Mouse (Mus musculus): ENCODE results near the gene Zfp108. TPM values are rescaled to one million over a fixed set of nuclear protein-coding genes. Genes with fewer than 3 reads are reported as not detected.
"Not testable (repeated sequence)": the region's sequence is repeated elsewhere in the genome, so short reads cannot be mapped to it uniquely, and the experiment has no call there.

The Zfp108 gene
- polyA plus RNA-seq, 1 experiment from 2014 or later, result 7.1 TPM

DNA sequence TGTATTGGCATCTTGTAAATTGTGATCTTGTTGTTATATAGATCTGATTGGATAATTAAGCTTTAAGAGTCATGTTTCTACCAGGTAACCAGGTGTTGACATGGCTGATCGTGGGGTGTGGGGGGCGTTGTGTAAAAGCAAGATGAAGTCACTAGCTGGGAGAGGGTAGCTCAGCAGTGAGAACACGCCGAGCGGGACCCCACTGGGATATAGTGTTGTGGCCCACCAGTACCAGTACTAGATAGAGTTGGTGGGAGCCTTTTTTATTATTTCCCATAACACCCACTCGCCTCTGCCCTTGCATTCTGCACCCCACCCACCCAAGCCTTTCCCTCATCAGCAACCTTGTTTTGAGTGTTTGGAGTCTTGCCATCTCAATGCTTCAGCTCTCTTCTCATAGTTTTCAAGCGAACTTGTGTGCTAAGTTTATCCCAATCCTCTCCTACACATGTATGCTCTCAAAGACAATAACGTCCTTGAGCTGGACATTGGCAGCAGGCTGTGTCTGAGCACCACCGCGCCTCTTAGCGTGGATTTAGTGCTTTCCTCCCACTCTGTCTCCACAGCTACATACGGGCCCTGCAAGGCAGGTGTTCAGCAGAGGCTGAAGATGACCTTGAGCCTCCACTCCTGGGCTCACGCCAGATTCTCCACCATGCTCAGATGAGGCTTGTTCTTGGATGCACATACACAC is 4.9 kb downstream of the Zfp108 start:
- DNase-seq (ENCODE audit: low spot score) (no peak), ATAC-seq (ENCODE audit: low FRiP score) (no peak)
- Histone ChIP-seq H3K27ac (no peak overlapping the region), H3K9ac (no peak overlapping the region), H3K4me3 (replicated peaks; ENCODE audit: low read length) (no peak overlapping the region), H3K4me1 (replicated peaks; ENCODE audit: control insufficient read depth, insufficient read depth, low read length) (0 out of 2 replicates have a peak, but pooled peaks cover 7% of the 10 kb centered on the region), H3K36me3 (replicated peaks; ENCODE audit: control insufficient read depth, insufficient read depth) (peaks cover 24% of the 10 kb centered on the region), H3K4me2 (replicated peaks) (no peak overlapping the region), H3K9me3 (ENCODE audit: control insufficient read depth, low read length) (no peaks in the 10 kb centered on the region), H3K27me3 (ENCODE audit: control insufficient read depth, insufficient read depth, low read length) (no peaks in the 10 kb centered on the region)
- 92% methylated on average over 13 of the region's 13 CpGs for WGBS

DNA sequence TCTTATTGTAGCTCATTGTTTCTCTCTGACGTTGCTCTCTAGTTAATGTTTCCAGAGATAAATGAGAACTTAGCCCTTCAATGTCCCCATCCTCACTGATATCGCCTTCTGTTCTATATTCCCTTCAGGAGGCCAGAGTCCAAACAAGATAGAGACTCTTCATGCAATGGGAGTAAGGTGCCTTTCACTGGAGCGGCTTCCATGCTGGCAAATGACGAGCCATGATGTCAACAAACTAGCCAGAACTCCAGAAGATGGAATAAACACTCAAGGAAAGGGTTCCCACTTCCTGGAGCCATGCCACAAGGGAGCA is 5.4 kb downstream of the Zfp108 start:
- ATAC-seq (ENCODE audit: low FRiP score) (no peak), DNase-seq (ENCODE audit: low spot score) (no peak)
- Histone ChIP-seq H3K4me3 (replicated peaks; ENCODE audit: low read length) (no peak overlapping the region), H3K27me3 (ENCODE audit: control insufficient read depth, insufficient read depth, low read length) (no peaks in the 10 kb centered on the region), H3K9me3 (ENCODE audit: control insufficient read depth, low read length) (no peaks in the 10 kb centered on the region), H3K36me3 (replicated peaks; ENCODE audit: control insufficient read depth, insufficient read depth) (peaks cover 24% of the 10 kb centered on the region), H3K27ac (no peak overlapping the region), H3K9ac (no peak overlapping the region), H3K4me2 (replicated peaks) (no peak overlapping the region), H3K4me1 (replicated peaks; ENCODE audit: control insufficient read depth, insufficient read depth, low read length) (0 out of 2 replicates have a peak, but pooled peaks cover 5% of the 10 kb centered on the region)
- WGBS, result 94% methylated on average over 4 of the region's 4 CpGs

DNA sequence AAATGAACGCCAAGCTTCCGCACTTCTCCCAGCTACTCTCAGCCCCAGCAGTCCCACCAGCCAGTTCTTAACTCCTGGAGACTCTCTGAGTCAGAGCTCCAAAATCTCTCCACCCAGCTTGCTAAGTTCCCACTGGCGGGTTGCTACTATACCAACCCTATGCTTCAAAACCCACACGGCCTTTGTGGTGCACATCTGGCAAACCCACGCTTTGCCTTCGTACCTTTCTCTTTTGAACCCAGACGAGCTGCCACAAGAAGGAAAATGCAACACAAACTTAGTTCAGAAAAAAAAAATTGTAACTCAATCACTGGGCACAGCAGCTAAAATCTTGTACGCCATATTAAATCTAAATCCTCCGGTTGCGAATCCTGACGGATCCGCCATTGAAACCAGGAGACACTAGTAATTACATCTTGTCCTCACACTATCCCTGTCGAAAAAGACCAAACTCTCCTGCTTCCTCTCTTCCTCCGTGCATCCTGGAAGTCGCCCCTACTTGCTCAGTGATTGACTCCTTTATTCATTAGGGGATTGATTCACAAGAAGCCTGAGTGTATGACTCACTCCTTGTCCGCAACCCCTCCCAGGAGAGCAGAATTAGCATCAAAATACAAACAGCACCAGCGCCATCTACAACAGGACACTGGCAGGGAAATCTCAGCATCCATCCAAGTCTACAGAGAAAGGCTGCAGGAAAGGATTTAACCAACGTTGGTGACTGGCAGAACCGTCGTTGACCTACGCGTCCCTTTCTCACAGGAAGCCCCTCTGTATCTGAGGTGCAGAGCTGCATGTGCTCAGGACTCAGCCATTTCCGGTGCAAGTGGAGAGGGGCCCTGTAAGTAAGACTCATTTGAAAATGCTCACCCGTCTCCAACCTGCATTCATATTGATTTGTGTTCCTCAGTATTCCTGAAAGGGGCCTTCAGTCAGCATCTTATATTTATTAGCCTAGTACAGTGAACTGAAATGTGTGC is 13.9 kb downstream of the Zfp108 start:
- no peaks in the 10 kb centered on the region for H3K27me3 ChIP-seq (ENCODE audit: control insufficient read depth, insufficient read depth, low read length)
- no peak overlapping the region for H3K9ac ChIP-seq
- H3K27ac ChIP-seq, result no peak overlapping the region
- DNase-seq (ENCODE audit: low spot score) (no peak), ATAC-seq (ENCODE audit: low FRiP score) (no peak)
- H3K4me2 ChIP-seq (replicated peaks), result no peak overlapping the region
- no peaks in the 10 kb centered on the region for H3K9me3 ChIP-seq (ENCODE audit: control insufficient read depth, low read length)
- H3K4me3 ChIP-seq (replicated peaks; ENCODE audit: low read length), result no peak overlapping the region
- WGBS, result 67% methylated on average over 24 of the region's 24 CpGs
- 0 out of 2 replicates have a peak, but pooled peaks cover under 1% of the 10 kb centered on the region for H3K36me3 ChIP-seq (replicated peaks; ENCODE audit: control insufficient read depth, insufficient read depth)
- peaks cover 5% of the 10 kb centered on the region for H3K4me1 ChIP-seq (replicated peaks; ENCODE audit: control insufficient read depth, insufficient read depth, low read length)

DNA sequence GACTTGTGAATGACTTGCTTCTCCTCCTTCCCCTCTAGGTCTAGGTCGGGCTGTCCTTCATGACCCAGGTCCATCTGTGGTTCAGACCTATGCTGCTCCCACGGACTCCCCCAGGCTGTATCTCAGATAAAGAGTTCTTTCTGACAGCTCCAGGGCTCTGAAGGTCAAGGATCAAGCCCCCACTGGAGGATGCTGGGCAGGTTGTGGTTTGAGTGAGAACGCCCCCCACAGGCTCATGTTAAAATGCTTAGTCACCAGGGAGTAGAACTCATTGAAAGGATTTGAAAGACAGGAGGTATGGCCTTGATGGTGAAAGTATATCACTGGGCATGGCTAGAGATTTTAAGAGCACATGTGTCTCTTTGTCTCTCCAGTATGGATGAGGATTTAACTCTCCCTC is 14.7 kb downstream of the Zfp108 start:
- Histone ChIP-seq H3K36me3 (replicated peaks; ENCODE audit: control insufficient read depth, insufficient read depth) (peaks cover 8% of the 10 kb centered on the region; the same call in 1 of the 2 replicates), H3K9me3 (ENCODE audit: control insufficient read depth, low read length) (no peaks in the 10 kb centered on the region), H3K27ac (no peak overlapping the region), H3K4me2 (replicated peaks) (no peak overlapping the region), H3K27me3 (ENCODE audit: control insufficient read depth, insufficient read depth, low read length) (no peaks in the 10 kb centered on the region), H3K9ac (no peak overlapping the region), H3K4me1 (replicated peaks; ENCODE audit: control insufficient read depth, insufficient read depth, low read length) (peaks cover 5% of the 10 kb centered on the region), H3K4me3 (replicated peaks; ENCODE audit: low read length) (no peak overlapping the region)
- WGBS, result 80% methylated on average over 3 of the region's 3 CpGs
- DNase-seq (ENCODE audit: low spot score), result no peak
- no peak for ATAC-seq (ENCODE audit: low FRiP score)

DNA sequence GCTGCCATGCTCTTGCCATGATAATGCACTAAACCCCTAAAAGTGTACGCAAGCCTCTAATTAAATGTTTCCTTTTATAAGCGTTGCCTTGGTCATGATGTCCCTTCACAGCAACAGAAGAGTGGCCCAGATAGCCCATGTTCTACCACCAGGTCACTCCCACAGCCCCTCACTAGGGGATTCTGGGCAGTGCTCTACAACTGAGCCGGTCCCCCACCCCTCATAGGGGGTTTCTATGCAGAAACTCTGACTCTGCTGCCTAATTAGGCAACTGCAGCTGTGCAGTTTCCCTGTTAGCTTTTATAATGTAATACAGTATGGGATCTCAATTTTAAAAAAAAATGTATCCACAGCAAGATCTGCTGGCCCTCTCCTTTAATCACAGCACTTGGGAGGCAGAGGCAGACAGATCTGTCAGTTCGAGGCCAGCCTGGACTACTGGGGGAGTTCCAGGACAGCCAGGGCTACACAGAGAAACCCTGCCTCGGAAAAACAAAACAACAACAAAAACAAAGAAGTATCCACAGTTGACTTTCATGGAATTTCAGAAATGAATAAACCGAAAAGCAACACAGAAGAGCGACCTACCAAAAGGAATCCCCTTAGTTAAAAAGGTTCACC is 15.2 kb downstream of the Zfp108 start:
- peak overlapping the region; percentile 74 for H3K4me2 ChIP-seq (replicated peaks)
- H3K9ac ChIP-seq, result peak overlapping the region; percentile 81
- H3K4me3 ChIP-seq (replicated peaks; ENCODE audit: low read length), result peak overlapping the region; percentile 65
- no peak for DNase-seq (ENCODE audit: low spot score)
- H3K4me1 ChIP-seq (replicated peaks; ENCODE audit: control insufficient read depth, insufficient read depth, low read length), result peaks cover 5% of the 10 kb centered on the region
- no peaks in the 10 kb centered on the region for H3K27me3 ChIP-seq (ENCODE audit: control insufficient read depth, insufficient read depth, low read length)
- no peaks in the 10 kb centered on the region for H3K9me3 ChIP-seq (ENCODE audit: control insufficient read depth, low read length)
- peak; percentile 64 for ATAC-seq (ENCODE audit: low FRiP score)
- WGBS, result 38% methylated on average over 7 of the region's 7 CpGs
- H3K36me3 ChIP-seq (replicated peaks; ENCODE audit: control insufficient read depth, insufficient read depth), result peaks cover 14% of the 10 kb centered on the region
- H3K27ac ChIP-seq, result peak overlapping the region; percentile 81; the same call in 1 of the 2 replicates

DNA sequence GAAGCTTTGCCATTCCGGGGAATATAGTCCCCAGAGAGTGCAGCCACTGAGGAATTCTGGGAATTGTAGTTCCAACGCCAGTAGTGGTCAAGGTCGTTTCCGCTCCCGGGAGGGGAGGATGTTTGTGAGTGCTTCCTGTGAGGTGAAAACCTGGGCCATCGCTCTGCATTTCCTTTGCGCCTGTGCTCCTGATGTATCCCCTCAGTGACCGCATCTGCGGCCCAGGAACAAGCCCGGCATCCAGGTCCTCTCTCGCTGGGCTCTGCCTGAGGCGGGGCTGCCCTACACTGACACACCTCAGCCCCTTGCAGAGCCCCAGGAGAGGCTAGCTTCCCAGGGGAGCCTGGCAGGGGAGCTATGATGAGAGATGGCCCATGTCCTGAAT is 15.7 kb downstream of the Zfp108 start, which contains the start of gene Zfp93:
Gene Zfp93 (plus strand): TSS at position 133 of the 385 bp plus-strand sequence.
- peak; percentile 92 for ATAC-seq (ENCODE audit: low FRiP score)

DNA sequence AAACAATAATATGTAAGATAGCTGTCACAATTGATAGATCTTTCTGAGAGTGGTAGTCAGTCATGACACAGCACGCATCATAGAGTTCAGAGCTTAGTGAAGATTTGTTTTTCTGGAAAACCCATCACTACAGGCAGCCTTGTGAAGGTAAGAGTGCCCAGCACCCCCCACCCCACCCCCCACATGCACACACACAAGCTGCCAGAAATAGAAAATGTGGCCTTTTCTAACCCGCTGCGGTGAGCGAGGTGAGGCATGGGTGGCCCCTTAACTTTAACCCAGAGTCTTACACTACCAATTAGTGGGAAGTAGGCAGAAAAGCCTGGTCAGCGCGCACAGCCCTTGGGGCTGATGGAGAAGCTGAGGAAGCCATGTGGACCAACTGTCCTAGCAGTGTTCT is 16.6 kb downstream of the Zfp108 start:
- no peak for DNase-seq (ENCODE audit: low spot score)
- H3K9me3 ChIP-seq (ENCODE audit: control insufficient read depth, low read length), result no peaks in the 10 kb centered on the region
- H3K27ac ChIP-seq, result no peak overlapping the region
- H3K4me3 ChIP-seq (replicated peaks; ENCODE audit: low read length), result no peak overlapping the region
- WGBS, result 95% methylated on average over 6 of the region's 6 CpGs
- no peak overlapping the region for H3K9ac ChIP-seq
- peaks cover 25% of the 10 kb centered on the region for H3K36me3 ChIP-seq (replicated peaks; ENCODE audit: control insufficient read depth, insufficient read depth)
- no peaks in the 10 kb centered on the region for H3K27me3 ChIP-seq (ENCODE audit: control insufficient read depth, insufficient read depth, low read length)
- peaks cover 5% of the 10 kb centered on the region for H3K4me1 ChIP-seq (replicated peaks; ENCODE audit: control insufficient read depth, insufficient read depth, low read length)
- ATAC-seq (ENCODE audit: low FRiP score), result no peak
- H3K4me2 ChIP-seq (replicated peaks), result no peak overlapping the region

More for the DNA sequence above, 15.7 kb downstream of the Zfp108 start, which contains the start of gene Zfp93:
- Histone ChIP-seq H3K27me3 (ENCODE audit: control insufficient read depth, insufficient read depth, low read length) (no peaks in the 10 kb centered on the region), H3K4me1 (replicated peaks; ENCODE audit: control insufficient read depth, insufficient read depth, low read length) (peaks cover 5% of the 10 kb centered on the region), H3K4me3 (replicated peaks; ENCODE audit: low read length) (peak within 1 kb of the TSS; percentile 65), H3K9me3 (ENCODE audit: control insufficient read depth, low read length) (no peaks in the 10 kb centered on the region), H3K36me3 (replicated peaks; ENCODE audit: control insufficient read depth, insufficient read depth) (peaks cover 19% of the 10 kb centered on the region), H3K9ac (peak within 1 kb of the TSS; percentile 81), H3K27ac (peak within 1 kb of the TSS; percentile 81), H3K4me2 (replicated peaks) (peak within 1 kb of the TSS; percentile 74)
- WGBS, result 0% methylated on average over 12 of the region's 12 CpGs
- DNase-seq (ENCODE audit: low spot score), result peak; percentile 89

DNA sequence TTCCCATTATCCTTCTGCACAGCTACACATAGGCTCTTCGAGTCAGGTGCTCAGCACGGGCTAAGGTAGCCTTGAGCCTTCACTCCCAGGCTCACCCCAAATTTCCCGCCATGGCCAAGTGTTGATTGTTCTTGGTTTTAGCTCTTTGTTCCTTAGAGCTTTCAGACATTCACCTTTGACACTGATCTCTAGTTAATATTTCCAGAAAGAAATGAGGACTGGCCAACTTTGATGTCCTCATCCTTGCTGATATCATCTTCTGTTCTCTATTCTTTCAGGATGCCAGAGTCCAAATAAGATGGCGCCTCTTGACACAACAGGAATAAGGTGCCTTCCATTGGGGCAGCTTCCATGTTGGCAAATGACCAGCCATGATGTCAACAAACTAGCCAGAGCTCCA is 19.9 kb downstream of the Zfp108 start:
- H3K9me3 ChIP-seq (ENCODE audit: control insufficient read depth, low read length), result no peaks in the 10 kb centered on the region
- no peak for ATAC-seq (ENCODE audit: low FRiP score)
- no peak overlapping the region for H3K27ac ChIP-seq

DNA sequence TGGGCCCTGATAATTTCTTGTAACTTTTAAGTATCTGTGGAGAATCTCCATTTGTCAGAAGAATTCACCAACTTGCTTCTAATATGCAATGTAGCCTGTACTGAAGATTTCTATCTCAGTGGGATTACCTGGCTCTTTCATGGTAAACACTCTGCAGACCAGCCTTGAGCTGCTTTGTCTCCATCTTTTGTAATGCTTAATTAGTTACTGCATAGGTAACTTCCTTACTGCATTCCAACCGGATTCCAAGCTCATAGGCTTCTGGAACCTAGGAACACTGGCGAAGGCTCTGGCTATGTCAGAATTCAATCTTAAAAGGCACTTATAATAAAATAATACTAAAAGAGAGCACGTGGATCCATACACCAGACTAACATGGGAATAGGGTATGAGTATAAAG is 24.2 kb downstream of the Zfp108 start:
- H3K4me1 ChIP-seq (replicated peaks; ENCODE audit: control insufficient read depth, insufficient read depth, low read length); H3K4me2 ChIP-seq (replicated peaks); H3K4me3 ChIP-seq (replicated peaks; ENCODE audit: low read length); ATAC-seq (ENCODE audit: low FRiP score); H3K27me3 ChIP-seq (ENCODE audit: control insufficient read depth, insufficient read depth, low read length); H3K27ac ChIP-seq; DNase-seq (ENCODE audit: low spot score); H3K9me3 ChIP-seq (ENCODE audit: control insufficient read depth, low read length); H3K9ac ChIP-seq: not testable (repeated sequence)
- peaks cover 25% of the 10 kb centered on the region for H3K36me3 ChIP-seq (replicated peaks; ENCODE audit: control insufficient read depth, insufficient read depth)
- WGBS, result 89% methylated on average over 3 of the region's 3 CpGs

More for the DNA sequence above, 19.9 kb downstream of the Zfp108 start:
- Histone ChIP-seq H3K36me3 (replicated peaks; ENCODE audit: control insufficient read depth, insufficient read depth) (peaks cover 29% of the 10 kb centered on the region), H3K9ac (no peak overlapping the region), H3K4me2 (replicated peaks) (no peak overlapping the region), H3K27me3 (ENCODE audit: control insufficient read depth, insufficient read depth, low read length) (no peaks in the 10 kb centered on the region), H3K4me1 (replicated peaks; ENCODE audit: control insufficient read depth, insufficient read depth, low read length) (peaks cover 5% of the 10 kb centered on the region), H3K4me3 (replicated peaks; ENCODE audit: low read length) (no peak overlapping the region)
- WGBS, result 91% methylated on average over 4 of the region's 4 CpGs
- no peak for DNase-seq (ENCODE audit: low spot score)
